Mouse (Mus musculus) stomach, embryonic 14.5 days (tissue): Measurements from ENCODE around the gene Gm20388. TPM values are rescaled to one million over a fixed set of nuclear protein-coding genes. Genes with fewer than 3 reads are reported as not detected.
"Not testable (repeated sequence)": the region's sequence is repeated elsewhere in the genome, so short reads cannot be mapped to it uniquely, and the experiment has no call there.

ENCODE experiments used
- ATAC-seq: fragments of 200-750 bp; cut with Nextera tagmentation; 2 replicates; pipeline ENCODE4 v1.8.0; 2017; ENCODE audit warnings: low read depth, moderate TSS enrichment; ENCODE audit not compliant: insufficient number of reproducible peaks, insufficient read depth, low FRiP score
- H3K27ac ChIP-seq: fragments of 300-500 bp; sonication (generic); 2 replicates; pipeline ENCODE4 v1.5.1; 2014; ENCODE audit warnings: mild to moderate bottlenecking, low read length, moderate library complexity, mixed read lengths
- H3K27me3 ChIP-seq: fragments of 300-500 bp; sonication (generic); 2 replicates; pipeline ENCODE4 v1.6.1; 2014; ENCODE audit warnings: low read length, control low read depth, mixed read lengths; ENCODE audit not compliant: control insufficient read depth, insufficient read depth
- H3K36me3 ChIP-seq: fragments of 300-500 bp; sonication (generic); 2 replicates; pipeline ENCODE4 v1.6.1; 2014; ENCODE audit warnings: mild to moderate bottlenecking, control low read depth, low read length, moderate library complexity, mixed read lengths; ENCODE audit not compliant: control insufficient read depth, insufficient read depth
- H3K4me1 ChIP-seq: fragments of 300-500 bp; sonication (generic); 2 replicates; pipeline ENCODE4 v1.6.1; 2014; ENCODE audit warnings: low read length, control low read depth, mixed read lengths; ENCODE audit not compliant: control insufficient read depth, insufficient read depth
- H3K4me2 ChIP-seq: fragments of 300-500 bp; sonication (generic); replicated peaks from 2 replicates; pipeline ENCODE4 v1.6.1; 2014; ENCODE audit warnings: low read depth, low read length, control low read depth
- H3K4me3 ChIP-seq: fragments of 300-500 bp; sonication (generic); 2 replicates; pipeline ENCODE4 v1.5.1; 2014; ENCODE audit warnings: low read depth, low read length, control low read depth
- H3K9ac ChIP-seq: fragments of 300-500 bp; sonication (generic); replicated peaks from 2 replicates; pipeline ENCODE4 v1.6.1; 2014; ENCODE audit warnings: low read depth, mild to moderate bottlenecking, control low read depth, low read length, moderate library complexity, mixed read lengths
- H3K9me3 ChIP-seq: fragments of 300-500 bp; sonication (generic); 2 replicates; pipeline ENCODE4 v1.6.1; 2016; ENCODE audit warnings: low read depth, low read length, control low read depth; ENCODE audit not compliant: control insufficient read depth
- WGBS: fragments of 180-500 bp; shearing (Covaris S2); extraction: QIAGEN DNeasy Blood & Tissue Kit; methylation state at CpG from one replicate; pipeline ENCODE4 v1.1.7; 2014; 5-methylcytosine and 5-hydroxymethylcytosine counted together
- polyA plus RNA-seq: library from polyadenylated mRNA; unstranded; fragments of >200 nt; fragmentation: Nextera tagmentation; extraction: Ambion mirVana; gene quantifications from 2 replicates; pipeline ENCODE4 v1.2.1, GENCODE M21; 2014

Gm20388 gene
- polyA plus RNA-seq, 1 experiment from 2014 or later: 11.4 TPM

DNA sequence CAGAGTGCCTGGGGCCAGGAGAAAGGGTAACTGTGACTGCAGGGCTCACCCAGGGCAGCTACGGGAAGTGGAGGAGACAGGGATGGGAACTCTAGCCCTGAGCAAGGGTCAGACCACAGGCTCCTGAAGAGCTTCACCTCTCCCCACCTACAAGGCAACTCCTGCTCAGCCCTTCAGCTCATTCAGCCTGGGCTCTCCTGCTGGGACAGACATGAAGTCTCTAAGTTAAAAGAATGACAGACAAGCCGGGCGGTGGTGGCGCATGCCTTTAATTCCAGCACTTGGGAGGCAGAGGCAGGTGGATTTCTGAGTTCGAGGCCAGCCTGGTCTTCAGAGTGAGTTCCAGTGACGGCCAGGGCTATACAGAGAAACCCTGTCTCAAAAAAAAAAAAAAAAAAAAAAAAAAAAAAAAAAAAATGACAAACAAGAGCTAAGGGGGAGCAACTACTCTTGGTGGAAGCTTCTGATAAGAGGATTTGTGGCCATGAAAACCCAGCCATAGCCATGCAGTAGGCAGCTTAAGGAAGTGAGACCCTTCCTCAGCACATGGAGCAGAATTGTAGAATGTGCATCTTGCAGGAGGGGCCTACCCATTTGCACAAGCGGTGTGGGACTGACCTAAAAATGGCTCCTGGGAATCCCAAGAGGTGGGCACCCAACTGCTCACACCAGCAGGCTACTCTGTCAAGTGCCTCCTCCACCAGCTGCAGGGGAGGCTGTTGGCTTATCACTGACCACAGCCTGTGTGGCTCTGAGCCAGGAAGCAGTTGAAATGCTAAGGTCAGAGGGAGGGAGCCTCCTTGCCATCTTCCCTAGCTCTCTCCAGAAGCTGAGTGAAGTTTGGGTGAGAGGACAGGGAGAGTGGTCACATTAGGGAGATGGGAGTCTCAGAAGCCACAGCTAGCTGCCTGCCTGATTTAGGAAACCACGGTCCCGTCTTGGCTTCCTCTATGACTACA lies 3498.2 kb downstream of the Gm20388 start:
- Histone ChIP-seq H3K36me3 (no peaks in the 10 kb centered on the region), H3K9me3 (no peaks in the 10 kb centered on the region), H3K27ac (no peak overlapping the region), H3K27me3 (peaks cover 44% of the 10 kb centered on the region), H3K4me3 (no peak overlapping the region), H3K4me1 (no peaks in the 10 kb centered on the region), H3K9ac (no peak overlapping the region), H3K4me2 (no peak overlapping the region)
- WGBS: 70% methylated on average over 9 of the region's 9 CpGs
- no peak for ATAC-seq

DNA sequence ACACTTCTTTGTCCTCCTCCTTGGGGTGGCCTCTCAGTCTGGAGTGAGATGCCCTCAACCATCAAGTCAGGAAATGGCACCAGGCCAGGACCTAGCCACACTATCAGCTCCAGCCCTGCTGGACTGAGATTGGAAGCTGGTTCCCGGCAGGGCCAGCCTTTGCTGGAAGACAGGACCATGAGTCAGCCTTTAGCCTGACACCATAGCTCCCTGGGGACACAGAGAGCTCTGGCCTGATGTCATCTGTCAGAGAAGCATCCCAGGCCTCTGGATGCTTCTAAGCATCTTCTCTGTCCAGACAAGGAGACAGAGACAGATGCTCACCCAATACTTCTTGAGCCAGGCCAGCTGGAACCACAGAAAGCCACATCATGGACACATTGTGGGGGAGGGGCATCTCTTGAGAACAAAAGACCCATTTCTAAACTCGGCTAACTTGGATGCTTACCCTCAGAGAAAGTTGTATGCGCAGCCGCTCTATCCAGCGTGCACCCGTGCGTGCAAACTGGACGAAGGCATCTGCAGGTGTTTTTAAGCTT lies 3499.5 kb downstream of the Gm20388 start:
- 70% methylated on average over 8 of the region's 8 CpGs for WGBS
- Histone ChIP-seq H3K27ac (no peak overlapping the region), H3K9ac (no peak overlapping the region), H3K4me1 (no peaks in the 10 kb centered on the region), H3K9me3 (no peaks in the 10 kb centered on the region), H3K4me3 (no peak overlapping the region), H3K27me3 (peaks cover 48% of the 10 kb centered on the region), H3K36me3 (no peaks in the 10 kb centered on the region), H3K4me2 (no peak overlapping the region)
- no peak for ATAC-seq

DNA sequence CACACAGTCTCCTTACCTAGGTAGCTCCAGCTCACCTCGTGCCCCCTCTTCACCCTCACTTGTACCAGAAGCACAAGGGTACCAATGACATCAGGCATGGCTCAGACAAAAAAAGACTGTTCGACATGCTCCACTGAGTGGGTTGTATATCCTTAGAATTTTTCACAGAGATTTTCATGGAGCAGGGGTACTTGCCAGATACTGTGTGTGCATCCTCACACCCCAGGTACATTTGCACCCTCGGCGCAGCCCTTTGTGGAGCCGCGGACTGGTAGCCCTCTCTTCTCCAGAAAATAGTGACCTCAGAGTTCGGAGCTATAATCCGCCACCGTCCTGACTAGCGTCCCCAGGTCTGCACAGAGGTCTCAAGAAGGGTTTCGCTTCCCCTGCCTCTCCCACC lies 3500.1 kb downstream of the Gm20388 start:
- Histone ChIP-seq H3K9ac (no peak overlapping the region), H3K4me2 (peak overlapping the region; percentile 37), H3K36me3 (no peaks in the 10 kb centered on the region), H3K4me3 (peak overlapping the region; percentile 24), H3K27ac (no peak overlapping the region), H3K27me3 (peaks cover 48% of the 10 kb centered on the region), H3K4me1 (no peaks in the 10 kb centered on the region), H3K9me3 (no peaks in the 10 kb centered on the region)
- WGBS: 11% methylated on average over 11 of the region's 11 CpGs
- ATAC-seq: no peak

GRCm38 (mm10) chr8:123411246-123411645 lies 3500.6 kb downstream of the Gm20388 start, which contains the start of gene Tubb3:
Tubb3 (plus strand) TSS chr8:123411424.
- Histone ChIP-seq H3K4me3 (peak within 1 kb of the TSS; percentile 24), H3K9ac (no peak within 1 kb of the TSS), H3K27ac (no peak within 1 kb of the TSS), H3K9me3 (no peaks in the 10 kb centered on the region), H3K4me2 (peak within 1 kb of the TSS; percentile 37), H3K27me3 (peaks cover 48% of the 10 kb centered on the region), H3K36me3 (no peaks in the 10 kb centered on the region), H3K4me1 (no peaks in the 10 kb centered on the region)
- ATAC-seq: peak; percentile 55; the same call in 1 of the 2 replicates
- WGBS: under 1% methylated on average over 29 of the region's 29 CpGs

DNA sequence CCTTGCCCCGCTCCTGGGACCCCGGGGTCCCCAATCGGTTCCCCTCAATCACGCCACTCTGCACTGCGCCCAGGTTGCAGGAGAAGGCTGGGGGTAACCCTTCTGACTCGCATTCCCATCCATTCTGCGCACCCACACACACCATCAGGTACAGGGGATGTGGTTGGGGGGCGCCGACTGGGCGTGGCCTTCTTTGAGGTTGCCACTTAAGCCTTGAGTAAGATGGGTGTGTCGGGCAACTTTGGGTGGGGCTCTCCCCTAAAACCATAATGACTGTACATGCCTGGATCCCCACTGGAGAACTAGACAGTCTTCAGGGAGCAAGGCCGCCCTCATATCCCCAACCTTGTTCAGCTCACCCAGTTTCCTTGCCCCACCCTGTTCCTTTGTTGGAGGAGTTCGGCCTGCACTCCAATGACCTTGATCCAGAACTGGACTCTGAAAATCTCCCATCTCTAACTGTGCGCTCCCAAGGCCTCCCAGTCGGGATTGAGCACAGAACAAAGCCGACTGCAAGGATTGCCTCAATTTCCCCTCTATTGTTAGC lies 3501.2 kb downstream of the Gm20388 start:
- Histone ChIP-seq H3K27me3 (peaks cover 48% of the 10 kb centered on the region), H3K27ac (no peak overlapping the region), H3K36me3 (no peaks in the 10 kb centered on the region), H3K9me3 (no peaks in the 10 kb centered on the region), H3K9ac (no peak overlapping the region), H3K4me1 (no peaks in the 10 kb centered on the region), H3K4me3 (peak overlapping the region; percentile 24), H3K4me2 (peak overlapping the region; percentile 37)
- WGBS: 9% methylated on average over 16 of the region's 16 CpGs
- no peak for ATAC-seq

GRCm38 (mm10) chr8:123412560-123413170 lies 3502.0 kb downstream of the Gm20388 start:
- Histone ChIP-seq H3K36me3 (no peaks in the 10 kb centered on the region), H3K27me3 (peaks cover 48% of the 10 kb centered on the region), H3K4me1 (no peaks in the 10 kb centered on the region), H3K9me3 (no peaks in the 10 kb centered on the region), H3K4me3 (peak overlapping the region; percentile 24; the same call in 1 of the 2 replicates), H3K4me2 (no peak overlapping the region), H3K9ac (no peak overlapping the region), H3K27ac (no peak overlapping the region)
- no peak for ATAC-seq
- 2% methylated on average over 12 of the region's 12 CpGs for WGBS

DNA sequence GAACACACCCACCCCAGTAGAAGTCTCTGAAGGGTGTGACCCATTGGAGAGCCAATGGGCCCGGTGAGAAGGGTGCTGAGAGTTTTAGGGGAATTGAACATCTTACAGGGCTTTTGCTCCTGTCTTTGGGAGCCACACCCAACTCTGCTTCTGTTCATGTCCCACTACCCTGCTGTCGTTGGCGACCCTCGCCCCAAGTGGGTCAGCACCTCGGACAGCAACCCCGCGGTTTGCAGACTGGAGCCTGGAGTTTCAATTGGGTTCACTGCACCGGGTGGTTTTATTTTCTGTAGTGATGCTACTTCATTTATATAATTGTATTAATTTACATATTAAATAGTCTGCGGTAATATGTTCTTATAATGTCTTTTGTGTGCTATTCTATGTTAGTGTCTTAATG lies 3503.6 kb downstream of the Gm20388 start:
- 7% methylated on average over 9 of the region's 9 CpGs for WGBS
- peaks cover 45% of the 10 kb centered on the region for H3K27me3 ChIP-seq
- no peak overlapping the region for H3K4me3 ChIP-seq
- no peaks in the 10 kb centered on the region for H3K4me1 ChIP-seq
- H3K9ac ChIP-seq: no peak overlapping the region
- no peak overlapping the region for H3K27ac ChIP-seq
- no peaks in the 10 kb centered on the region for H3K9me3 ChIP-seq
- no peak overlapping the region for H3K4me2 ChIP-seq
- no peaks in the 10 kb centered on the region for H3K36me3 ChIP-seq
- ATAC-seq: no peak

GRCm38 (mm10) chr8:123414997-123415696 lies 3504.5 kb downstream of the Gm20388 start:
- not testable (repeated sequence) for ATAC-seq, H3K9me3 ChIP-seq, H3K4me3 ChIP-seq, H3K9ac ChIP-seq, H3K27ac ChIP-seq, H3K4me1 ChIP-seq, H3K36me3 ChIP-seq, H3K4me2 ChIP-seq
- peaks cover 40% of the 10 kb centered on the region for H3K27me3 ChIP-seq
- WGBS: 81% methylated on average over 5 of the region's 5 CpGs
